Mouse (Mus musculus) myocyte (in vitro differentiated cells): ENCODE results near the gene Adra2b. TPM values are rescaled to one million over a fixed set of nuclear protein-coding genes. Genes with fewer than 3 reads are reported as not detected.

Experiments used
- H3K27me3 ChIP-seq: one replicate; pipeline ENCODE4 v1.6.1; 2011; ENCODE audit not compliant: control insufficient read depth, insufficient read depth, insufficient read length
- H3K36me3 ChIP-seq: one replicate; pipeline ENCODE4 v1.6.1; 2011; ENCODE audit not compliant: control insufficient read depth, insufficient read depth
- H3K4me2 ChIP-seq: one replicate; pipeline ENCODE4 v1.6.1; 2011; ENCODE audit warnings: low read depth, control low read depth
- H3K4me3 ChIP-seq: one replicate; pipeline ENCODE4 v1.5.1; 2011; ENCODE audit warnings: mild to moderate bottlenecking, control low read depth, moderate library complexity
- H3K79me2 ChIP-seq: one replicate; pipeline ENCODE4 v1.6.1; 2011; ENCODE audit not compliant: control insufficient read depth, insufficient read depth
- H3ac ChIP-seq: one replicate; pipeline ENCODE4 v1.6.1; 2011; ENCODE audit not compliant: control insufficient read depth, insufficient read length
- CEBPB ChIP-seq: IDR thresholded peaks from 2 replicates; pipeline ENCODE4 v1.6.1; 2011; ENCODE audit warnings: mild to moderate bottlenecking, moderate library complexity; ENCODE audit not compliant: poor library complexity, insufficient read depth, severe bottlenecking
- E2F4 ChIP-seq: IDR thresholded peaks from one replicate; pipeline ENCODE4 v1.6.1; 2011; ENCODE audit warnings: mild to moderate bottlenecking, control low read depth, moderate library complexity; ENCODE audit not compliant: insufficient read depth
- MAX ChIP-seq: IDR thresholded peaks from one replicate; pipeline ENCODE4 v1.6.1; 2011; ENCODE audit warnings: low read depth, mild to moderate bottlenecking, control low read depth
- MYOD1 ChIP-seq, 3 experiments: IDR thresholded peaks; one replicate each; pipeline ENCODE4 v1.6.1; 2011; ENCODE audit warnings: control low read depth in 2 of 3, low read depth in 2 of 3, mild to moderate bottlenecking in 2 of 3, moderate library complexity in 1 of 3; ENCODE audit not compliant: insufficient read length in 2 of 3, control insufficient read depth in 1 of 3
- MYOG ChIP-seq, 3 experiments: IDR thresholded peaks; one replicate each; pipeline ENCODE4 v1.6.1; 2011; ENCODE audit warnings: control low read depth in 2 of 3, low read depth in 2 of 3, mild to moderate bottlenecking in 2 of 3; ENCODE audit not compliant: insufficient read length in 2 of 3, control insufficient read depth in 1 of 3, insufficient read depth in 1 of 3
- POLR2A ChIP-seq: IDR thresholded peaks from one replicate; pipeline ENCODE4 v1.6.1; 2011; ENCODE audit warnings: low read depth, mild to moderate bottlenecking, control low read depth, moderate library complexity; ENCODE audit not compliant: insufficient read length
- POLR2AphosphoS2 ChIP-seq: IDR thresholded peaks from one replicate; pipeline ENCODE4 v1.6.1; 2011; ENCODE audit warnings: low read depth, control low read depth; ENCODE audit not compliant: insufficient read length
- REST ChIP-seq: IDR thresholded peaks from one replicate; pipeline ENCODE4 v1.6.1; 2011; ENCODE audit warnings: mild to moderate bottlenecking, control low read depth, moderate library complexity; ENCODE audit not compliant: insufficient read depth, insufficient read length
- SRF ChIP-seq: IDR thresholded peaks from one replicate; pipeline ENCODE4 v1.6.1; 2011; ENCODE audit warnings: low read depth; ENCODE audit not compliant: control insufficient read depth, insufficient read length
- TCF12 ChIP-seq: IDR thresholded peaks from one replicate; pipeline ENCODE4 v1.6.1; 2011; ENCODE audit warnings: mild to moderate bottlenecking, control low read depth; ENCODE audit not compliant: poor library complexity, insufficient read depth, severe bottlenecking
- TCF3 ChIP-seq: IDR thresholded peaks from one replicate; pipeline ENCODE4 v1.6.1; 2011; ENCODE audit warnings: low read depth, control low read depth; ENCODE audit not compliant: insufficient read length
- USF1 ChIP-seq: IDR thresholded peaks from one replicate; pipeline ENCODE4 v1.6.1; 2011; ENCODE audit warnings: low read depth, mild to moderate bottlenecking, control low read depth, moderate library complexity
- polyA plus RNA-seq: library from polyadenylated mRNA; unstranded; fragments of >200 nt; fragmentation: generic; extraction: Trizol; gene quantifications from one replicate; pipeline ENCODE4 v1.2.1, GENCODE M21; 2012; ENCODE audit warnings: missing spikeins

Gene Adra2b
- polyA plus RNA-seq, 1 experiment: not detected

- H3K36me3 ChIP-seq: no peaks in the 10 kb centered on the region
- H3K4me3 ChIP-seq: no peak overlapping the region
- TF ChIP-seq E2F4 (no peak), MYOD1 (IDR thresholded peaks at IDR 0.05; ENCODE audit: control insufficient read depth in 1 of 3, insufficient read length in 2 of 3, low read depth in 2 of 3) (no peak), TCF12 (no peak), SRF (no peak), CEBPB (no peak), MYOG (IDR thresholded peaks at IDR 0.05; ENCODE audit: control insufficient read depth in 1 of 3, insufficient read depth in 1 of 3, insufficient read length in 2 of 3, low read depth in 2 of 3) (no peak), POLR2AphosphoS2 (no peak), USF1 (no peak), MAX (no peak), REST (no peak), TCF3 (no peak), POLR2A (no peak)
These were observed 13.5 kb downstream of the Adra2b start for GRCm38 (mm10) chr2:127376423-127377051.

DNA sequence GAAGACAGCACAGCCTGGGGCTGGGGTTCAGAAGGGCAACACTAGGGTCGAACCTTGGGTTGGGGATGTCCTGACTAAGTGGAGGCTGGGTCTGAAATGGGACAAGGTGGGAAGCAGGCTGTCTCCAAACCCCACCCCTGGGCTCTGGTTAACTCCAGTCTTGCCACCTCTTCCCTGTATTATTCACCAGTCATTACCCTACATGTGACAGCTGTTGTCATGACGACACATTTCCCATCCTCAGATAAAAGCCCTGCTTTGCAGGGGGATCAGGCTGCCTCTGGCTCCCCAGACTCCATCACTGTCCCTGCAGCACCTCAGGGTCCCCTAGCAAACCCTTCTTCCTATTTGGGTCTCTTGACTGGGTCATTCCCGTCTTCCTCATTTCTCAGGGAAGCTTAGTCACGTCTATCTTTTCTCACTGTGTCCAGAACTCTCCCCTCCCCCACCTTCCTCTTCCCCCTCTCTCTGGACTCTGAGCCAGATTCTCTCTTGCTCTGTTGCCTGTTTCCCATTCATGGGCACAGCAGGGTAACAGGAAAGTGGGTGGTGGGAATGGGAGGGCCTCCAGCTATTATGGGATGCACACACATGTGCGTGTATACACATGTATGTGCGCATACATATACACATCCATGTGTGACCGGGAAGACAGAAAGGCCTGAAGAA is 15.1 kb downstream of the Adra2b start:
- TF ChIP-seq POLR2A (no peak), E2F4 (no peak), MYOG (IDR thresholded peaks at IDR 0.05; ENCODE audit: control insufficient read depth in 1 of 3, insufficient read depth in 1 of 3, insufficient read length in 2 of 3, low read depth in 2 of 3) (no peak), SRF (no peak), REST (no peak), MAX (no peak), USF1 (no peak), TCF3 (no peak), TCF12 (no peak), POLR2AphosphoS2 (no peak), MYOD1 (IDR thresholded peaks at IDR 0.05; ENCODE audit: control insufficient read depth in 1 of 3, insufficient read length in 2 of 3, low read depth in 2 of 3) (no peak), CEBPB (no peak)
- Histone ChIP-seq H3K4me2 (no peak overlapping the region), H3K36me3 (no peaks in the 10 kb centered on the region), H3K27me3 (peaks cover 24% of the 10 kb centered on the region), H3ac (no peak overlapping the region), H3K4me3 (no peak overlapping the region), H3K79me2 (no peaks in the 10 kb centered on the region)

More at GRCm38 (mm10) chr2:127376423-127377051, 13.5 kb downstream of the Adra2b start:
- peaks cover 24% of the 10 kb centered on the region for H3K27me3 ChIP-seq
- no peak overlapping the region for H3ac ChIP-seq
- H3K79me2 ChIP-seq: no peaks in the 10 kb centered on the region
- no peak overlapping the region for H3K4me2 ChIP-seq

DNA sequence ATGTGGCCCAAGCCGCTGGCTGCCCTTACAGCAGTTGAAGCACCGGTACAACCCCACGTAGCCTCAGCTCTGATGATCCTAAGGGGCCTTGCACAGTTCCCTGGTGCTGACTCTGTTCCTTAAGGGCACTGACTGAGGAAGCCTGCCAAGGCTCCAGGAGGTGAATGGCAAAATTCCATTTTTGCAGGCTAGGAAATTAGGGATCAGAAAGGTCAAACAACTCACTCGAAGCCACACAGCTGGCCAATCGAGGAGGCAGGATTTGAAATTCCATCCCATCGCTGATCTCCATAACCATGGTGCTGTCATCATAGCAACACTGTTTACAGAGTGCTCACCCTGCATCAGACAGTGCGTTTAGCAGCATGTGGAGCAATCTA is 15.6 kb downstream of the Adra2b start:
- H3K36me3 ChIP-seq: no peaks in the 10 kb centered on the region
- no peak overlapping the region for H3K4me2 ChIP-seq
- H3K4me3 ChIP-seq: no peak overlapping the region
- no peaks in the 10 kb centered on the region for H3K79me2 ChIP-seq
- peaks cover 24% of the 10 kb centered on the region for H3K27me3 ChIP-seq
- no peak overlapping the region for H3ac ChIP-seq
- no peak for TF ChIP-seq CEBPB
- TF ChIP-seq POLR2AphosphoS2: no peak
- no peak for TF ChIP-seq SRF
- TF ChIP-seq MYOD1 (IDR thresholded peaks at IDR 0.05; ENCODE audit: control insufficient read depth in 1 of 3, insufficient read length in 2 of 3, low read depth in 2 of 3): no peak
- no peak for TF ChIP-seq MYOG (IDR thresholded peaks at IDR 0.05; ENCODE audit: control insufficient read depth in 1 of 3, insufficient read depth in 1 of 3, insufficient read length in 2 of 3, low read depth in 2 of 3)
- TF ChIP-seq POLR2A: no peak

DNA sequence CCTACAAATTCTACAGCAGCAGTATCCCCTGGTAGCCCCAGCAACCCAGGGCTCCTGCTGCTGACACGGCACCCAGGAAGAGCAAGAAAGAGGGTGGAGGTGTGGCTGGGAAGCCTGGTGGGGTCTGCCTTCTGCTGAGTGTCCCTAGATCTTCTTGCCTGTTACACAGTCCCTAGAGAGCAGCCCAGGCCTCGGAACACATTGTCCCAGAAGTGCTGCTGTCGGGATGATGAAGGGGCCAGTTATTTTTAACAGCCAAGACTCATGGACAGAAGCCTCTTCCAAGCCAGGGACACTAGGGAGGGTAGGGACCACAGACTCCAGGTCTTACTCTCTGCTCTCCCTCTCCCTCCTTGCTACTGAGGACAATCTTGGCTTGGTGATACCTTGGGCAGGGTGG is 16.2 kb downstream of the Adra2b start:
- H3K27me3 ChIP-seq: peaks cover 22% of the 10 kb centered on the region
- no peak overlapping the region for H3K4me3 ChIP-seq
- H3K4me2 ChIP-seq: no peak overlapping the region
- H3ac ChIP-seq: no peak overlapping the region
- no peak for TF ChIP-seq TCF12
- TF ChIP-seq SRF: no peak
- no peak for TF ChIP-seq USF1
- TF ChIP-seq POLR2A: no peak
- TF ChIP-seq MAX: no peak
- TF ChIP-seq TCF3: no peak
- TF ChIP-seq CEBPB: no peak
- no peak for TF ChIP-seq E2F4
- no peaks in the 10 kb centered on the region for H3K79me2 ChIP-seq
- H3K36me3 ChIP-seq: no peaks in the 10 kb centered on the region

GRCm38 (mm10) chr2:127383881-127384280 is 20.9 kb downstream of the Adra2b start:
- no peak overlapping the region for H3K4me2 ChIP-seq
- no peak overlapping the region for H3K4me3 ChIP-seq
- H3ac ChIP-seq: no peak overlapping the region
- no peaks in the 10 kb centered on the region for H3K36me3 ChIP-seq
- TF ChIP-seq POLR2A (no peak), USF1 (no peak), REST (no peak), POLR2AphosphoS2 (no peak), MAX (no peak), MYOG (IDR thresholded peaks at IDR 0.05; ENCODE audit: control insufficient read depth in 1 of 3, insufficient read depth in 1 of 3, insufficient read length in 2 of 3, low read depth in 2 of 3) (no peak), E2F4 (no peak)
- H3K79me2 ChIP-seq: no peaks in the 10 kb centered on the region
- H3K27me3 ChIP-seq: peaks cover 21% of the 10 kb centered on the region
